Mouse (Mus musculus) heart, postnatal 0 days (tissue): Measurements from ENCODE around the gene Awat2.

ENCODE experiments used
- CTCF ChIP-seq: IDR thresholded peaks from 2 replicates; pipeline ENCODE4 v1.5.1; 2016; ENCODE audit warnings: antibody characterized with exemption, control low read depth, low read depth
- EP300 ChIP-seq: IDR thresholded peaks from 2 replicates; pipeline ENCODE4 v1.6.1; 2016; ENCODE audit warnings: antibody characterized with exemption, low read depth

GRCm38 (mm10) chrX:100389887-100390286 is 52.6 kb downstream of the Awat2 start:
- no peak for TF ChIP-seq CTCF
- TF ChIP-seq EP300, result no peak
